Mouse (Mus musculus) intestine, embryonic 16.5 days (tissue): ENCODE measurements around the gene Slc2a9. TPM values are rescaled to one million over a fixed set of nuclear protein-coding genes. Genes with fewer than 3 reads are reported as not detected.

Source experiments
- ATAC-seq: fragments of 200-750 bp; cut with Nextera tagmentation; 2 replicates; pipeline ENCODE4 v1.8.0; 2017; ENCODE audit warnings: moderate TSS enrichment, moderate library complexity
- H3K27ac ChIP-seq: fragments of 300-500 bp; sonication (generic); 2 replicates; pipeline ENCODE4 v1.5.1; 2014; ENCODE audit warnings: mild to moderate bottlenecking, low read length
- H3K27me3 ChIP-seq: fragments of 300-500 bp; sonication (generic); replicated peaks from 2 replicates; pipeline ENCODE4 v1.6.1; 2014; ENCODE audit warnings: low read length, control low read depth, mixed read lengths; ENCODE audit not compliant: control insufficient read depth, insufficient read depth
- H3K36me3 ChIP-seq: fragments of 300-500 bp; sonication (generic); 2 replicates; pipeline ENCODE4 v1.6.1; 2014; ENCODE audit warnings: low read length, control low read depth; ENCODE audit not compliant: control insufficient read depth, insufficient read depth
- H3K4me1 ChIP-seq: fragments of 300-500 bp; sonication (generic); 2 replicates; pipeline ENCODE4 v1.6.1; 2014; ENCODE audit warnings: low read length, control low read depth, mixed read lengths; ENCODE audit not compliant: control insufficient read depth, insufficient read depth
- H3K4me2 ChIP-seq: fragments of 300-500 bp; sonication (generic); 2 replicates; pipeline ENCODE4 v1.6.1; 2014; ENCODE audit warnings: low read depth, low read length, control low read depth
- H3K4me3 ChIP-seq: fragments of 300-500 bp; sonication (generic); 2 replicates; pipeline ENCODE4 v1.5.1; 2014; ENCODE audit warnings: mild to moderate bottlenecking, low read length
- H3K9ac ChIP-seq: fragments of 300-500 bp; sonication (generic); 2 replicates; pipeline ENCODE4 v1.6.1; 2014; ENCODE audit warnings: low read depth, low read length
- H3K9me3 ChIP-seq: fragments of 300-500 bp; sonication (generic); 2 replicates; pipeline ENCODE4 v1.6.1; 2016; ENCODE audit warnings: low read length, control low read depth; ENCODE audit not compliant: control insufficient read depth
- WGBS: fragments of 180-500 bp; shearing (Covaris S2); extraction: QIAGEN DNeasy Blood & Tissue Kit; methylation state at CpG from one replicate; pipeline ENCODE4 v1.1.7; 2014; 5-methylcytosine and 5-hydroxymethylcytosine counted together
- polyA plus RNA-seq: library from polyadenylated mRNA; unstranded; fragments of >200 nt; fragmentation: Nextera tagmentation; extraction: Ambion mirVana; gene quantifications from 2 replicates; pipeline ENCODE4 v1.2.1, GENCODE M21; 2015

Slc2a9 gene
- polyA plus RNA-seq, 1 experiment from 2014 or later, result 2.5 TPM

DNA sequence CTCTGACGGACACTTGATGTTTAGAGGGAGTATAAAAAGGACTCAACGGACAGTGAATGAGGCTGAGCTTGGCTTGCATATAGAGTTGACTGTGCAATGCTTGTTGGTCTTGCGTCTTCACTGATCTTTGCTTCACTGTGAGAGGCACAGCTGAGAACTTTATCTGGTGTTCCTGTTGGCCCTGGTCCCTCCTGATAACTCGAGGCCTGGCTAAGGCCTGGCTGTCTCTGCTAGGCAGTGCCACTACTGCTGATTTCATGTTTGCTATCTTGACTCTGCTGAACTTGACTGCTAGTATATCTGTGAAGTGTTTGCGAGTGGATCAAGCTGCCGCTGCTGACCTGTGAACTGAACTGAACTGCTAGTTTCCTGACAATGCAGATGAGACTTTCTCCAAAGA is 77.4 kb downstream of the Slc2a9 start:
- H3K4me1 ChIP-seq, result no peaks in the 10 kb centered on the region
- H3K9me3 ChIP-seq, result no peaks in the 10 kb centered on the region
- WGBS, result 85% methylated on average over 6 of the region's 6 CpGs
- H3K27me3 ChIP-seq, result no peaks in the 10 kb centered on the region
- H3K27ac ChIP-seq, result no peak overlapping the region
- no peak overlapping the region for H3K4me2 ChIP-seq
- H3K4me3 ChIP-seq, result no peak overlapping the region
- ATAC-seq, result no peak
- no peaks in the 10 kb centered on the region for H3K36me3 ChIP-seq
- H3K9ac ChIP-seq, result no peak overlapping the region

GRCm38 (mm10) chr5:38422426-38422825 is 80.5 kb downstream of the Slc2a9 start:
- 52% methylated on average over 4 of the region's 4 CpGs for WGBS
- no peaks in the 10 kb centered on the region for H3K4me1 ChIP-seq
- no peak overlapping the region for H3K27ac ChIP-seq
- no peak overlapping the region for H3K9ac ChIP-seq
- no peak overlapping the region for H3K4me3 ChIP-seq
- no peak for ATAC-seq
- H3K4me2 ChIP-seq, result no peak overlapping the region
- no peaks in the 10 kb centered on the region for H3K9me3 ChIP-seq
- no peaks in the 10 kb centered on the region for H3K27me3 ChIP-seq
- no peaks in the 10 kb centered on the region for H3K36me3 ChIP-seq

DNA sequence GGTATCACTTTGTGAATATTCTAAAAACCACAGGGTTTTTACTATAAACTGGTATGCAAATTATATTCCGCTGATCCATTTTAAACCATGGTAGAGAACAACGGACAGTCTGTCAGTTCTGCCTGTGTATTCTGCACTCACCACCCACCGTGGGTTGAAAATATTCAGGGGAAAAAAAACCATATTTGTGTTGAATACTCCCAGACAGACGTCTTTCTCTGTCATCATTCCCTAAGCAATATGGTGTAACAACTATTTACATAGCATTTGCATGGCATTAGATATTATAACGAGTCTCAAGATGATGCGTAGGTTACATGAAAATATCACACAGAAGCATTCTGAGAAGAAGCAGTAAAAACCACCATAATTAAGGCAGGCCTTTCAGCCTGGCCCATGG is 84.1 kb downstream of the Slc2a9 start:
- H3K27me3 ChIP-seq, result no peaks in the 10 kb centered on the region
- no peak for ATAC-seq
- H3K4me1 ChIP-seq, result no peaks in the 10 kb centered on the region
- no peaks in the 10 kb centered on the region for H3K9me3 ChIP-seq
- H3K4me3 ChIP-seq, result no peak overlapping the region
- 89% methylated on average over 6 of the region's 6 CpGs for WGBS
- H3K27ac ChIP-seq, result no peak overlapping the region
- no peak overlapping the region for H3K9ac ChIP-seq
- no peak overlapping the region for H3K4me2 ChIP-seq
- H3K36me3 ChIP-seq, result no peaks in the 10 kb centered on the region

- no peaks in the 10 kb centered on the region for H3K9me3 ChIP-seq
- H3K4me1 ChIP-seq, result no peaks in the 10 kb centered on the region
- H3K36me3 ChIP-seq, result no peaks in the 10 kb centered on the region
- H3K4me2 ChIP-seq, result no peak overlapping the region
- H3K9ac ChIP-seq, result no peak overlapping the region
- 52% methylated on average over 3 of the region's 3 CpGs for WGBS
- no peak overlapping the region for H3K4me3 ChIP-seq
- no peak for ATAC-seq
- no peak overlapping the region for H3K27ac ChIP-seq
- H3K27me3 ChIP-seq, result no peaks in the 10 kb centered on the region
Observed at GRCm38 (mm10) chr5:38403612-38404011, 99.3 kb downstream of the Slc2a9 start.

- no peak overlapping the region for H3K4me2 ChIP-seq
- WGBS, result 91% methylated on average over 3 of the region's 3 CpGs
- no peaks in the 10 kb centered on the region for H3K36me3 ChIP-seq
- H3K27me3 ChIP-seq, result no peaks in the 10 kb centered on the region
- H3K4me1 ChIP-seq, result no peaks in the 10 kb centered on the region
- no peak overlapping the region for H3K4me3 ChIP-seq
- ATAC-seq, result no peak
- H3K9me3 ChIP-seq, result no peaks in the 10 kb centered on the region
- no peak overlapping the region for H3K27ac ChIP-seq
- H3K9ac ChIP-seq, result no peak overlapping the region
Observed at GRCm38 (mm10) chr5:38402288-38402687, 100.7 kb downstream of the Slc2a9 start.

DNA sequence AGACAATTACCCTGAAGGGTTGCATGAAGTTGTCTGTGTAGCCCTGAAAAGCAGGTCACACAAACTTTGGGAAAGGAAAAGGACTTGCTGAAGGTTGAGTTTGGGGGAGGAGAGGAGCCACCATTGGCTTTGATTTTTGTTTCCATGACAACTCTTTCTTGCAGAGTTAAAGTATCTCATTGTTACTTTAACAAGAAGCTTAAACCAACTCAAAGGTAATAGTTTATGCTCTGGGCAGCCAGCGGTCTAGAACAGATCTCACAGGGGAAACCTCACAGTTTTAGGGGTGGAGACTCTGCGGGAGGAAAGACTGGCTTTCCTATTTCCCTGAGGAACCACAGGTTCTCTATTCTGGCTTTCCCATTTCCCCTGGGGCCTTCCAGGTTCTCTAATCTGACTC is 114.1 kb downstream of the Slc2a9 start:
- no peak for ATAC-seq
- Histone ChIP-seq H3K4me1 (no peaks in the 10 kb centered on the region), H3K9ac (no peak overlapping the region), H3K27me3 (no peaks in the 10 kb centered on the region), H3K36me3 (no peaks in the 10 kb centered on the region), H3K9me3 (no peaks in the 10 kb centered on the region), H3K27ac (no peak overlapping the region), H3K4me2 (no peak overlapping the region), H3K4me3 (no peak overlapping the region)
- 22% methylated on average over 2 of the region's 2 CpGs for WGBS

DNA sequence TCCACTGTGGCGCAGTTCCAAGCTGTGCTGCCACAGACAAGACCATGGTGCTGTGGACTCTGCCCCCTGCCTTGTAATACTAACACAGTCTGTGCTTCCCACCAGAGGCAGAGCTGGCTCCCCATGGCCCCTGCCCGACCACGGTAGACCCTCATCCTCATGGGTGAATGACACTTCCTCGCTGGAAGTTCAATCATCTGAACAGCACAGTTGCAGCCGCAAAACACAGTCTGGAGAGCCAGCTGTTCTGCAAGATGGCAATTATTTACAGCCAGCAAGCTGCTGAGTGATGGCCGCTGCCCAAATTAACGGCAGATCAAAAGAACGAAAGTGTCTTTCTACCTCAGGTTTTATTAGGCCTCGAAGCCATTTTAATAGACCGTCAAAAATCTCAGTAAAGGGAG is 114.5 kb downstream of the Slc2a9 start:
- Histone ChIP-seq H3K36me3 (no peaks in the 10 kb centered on the region), H3K9me3 (no peaks in the 10 kb centered on the region), H3K4me2 (no peak overlapping the region), H3K4me3 (no peak overlapping the region), H3K4me1 (no peaks in the 10 kb centered on the region), H3K27me3 (no peaks in the 10 kb centered on the region), H3K27ac (no peak overlapping the region), H3K9ac (no peak overlapping the region)
- WGBS, result 26% methylated on average over 10 of the region's 10 CpGs
- ATAC-seq, result no peak

DNA sequence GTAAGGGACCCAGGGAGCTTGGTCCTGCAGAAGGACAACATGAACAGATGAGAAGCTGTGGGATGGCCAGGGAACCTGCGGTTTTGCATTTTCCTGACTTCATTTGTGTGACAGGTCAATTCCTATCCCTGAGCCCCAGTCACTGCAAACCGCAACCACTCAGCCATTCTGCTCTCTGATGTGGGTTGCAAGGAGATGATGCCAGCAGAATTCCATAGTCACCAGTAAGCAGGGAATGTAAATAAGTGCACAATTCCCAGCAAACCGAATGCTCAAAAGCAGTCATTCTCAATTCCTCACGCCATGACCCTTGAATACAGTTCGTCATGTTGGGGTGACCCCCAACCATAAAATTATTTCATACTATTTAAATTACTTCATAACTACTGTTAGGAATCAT is 123.0 kb downstream of the Slc2a9 start:
- Histone ChIP-seq H3K4me2 (no peak overlapping the region), H3K27me3 (no peaks in the 10 kb centered on the region), H3K4me1 (no peaks in the 10 kb centered on the region), H3K4me3 (no peak overlapping the region), H3K36me3 (no peaks in the 10 kb centered on the region), H3K9me3 (no peaks in the 10 kb centered on the region), H3K9ac (no peak overlapping the region), H3K27ac (no peak overlapping the region)
- 87% methylated on average over 5 of the region's 5 CpGs for WGBS
- no peak for ATAC-seq

GRCm38 (mm10) chr5:38372369-38372768 is 130.6 kb downstream of the Slc2a9 start:
- H3K4me2 ChIP-seq, result no peak overlapping the region
- H3K27ac ChIP-seq, result no peak overlapping the region
- no peak for ATAC-seq
- no peaks in the 10 kb centered on the region for H3K36me3 ChIP-seq
- H3K27me3 ChIP-seq, result no peaks in the 10 kb centered on the region
- 34% methylated on average over 5 of the region's 5 CpGs for WGBS
- H3K4me1 ChIP-seq, result no peaks in the 10 kb centered on the region
- H3K9ac ChIP-seq, result no peak overlapping the region
- no peaks in the 10 kb centered on the region for H3K9me3 ChIP-seq
- no peak overlapping the region for H3K4me3 ChIP-seq

- Histone ChIP-seq H3K4me3 (no peak overlapping the region), H3K27ac (no peak overlapping the region), H3K4me1 (peaks cover 3% of the 10 kb centered on the region), H3K36me3 (no peaks in the 10 kb centered on the region), H3K9me3 (no peaks in the 10 kb centered on the region), H3K9ac (no peak overlapping the region), H3K4me2 (no peak overlapping the region), H3K27me3 (no peaks in the 10 kb centered on the region)
- ATAC-seq, result no peak
- WGBS, result 87% methylated on average over 1 of the region's 1 CpGs
Observed at GRCm38 (mm10) chr5:38371308-38371707, 131.6 kb downstream of the Slc2a9 start.
